Mouse (Mus musculus) CD4-positive, CD25-positive, alpha-beta regulatory T cell, adult 2 months (primary cell): ENCODE measurements around the gene Tstd2.

Experiments
- DNase-seq: peaks from one replicate; pipeline ENCODE4 v3.0.0-alpha.2; 2012; ENCODE audit warnings: low read depth, low spot score

Tstd2 gene

DNA sequence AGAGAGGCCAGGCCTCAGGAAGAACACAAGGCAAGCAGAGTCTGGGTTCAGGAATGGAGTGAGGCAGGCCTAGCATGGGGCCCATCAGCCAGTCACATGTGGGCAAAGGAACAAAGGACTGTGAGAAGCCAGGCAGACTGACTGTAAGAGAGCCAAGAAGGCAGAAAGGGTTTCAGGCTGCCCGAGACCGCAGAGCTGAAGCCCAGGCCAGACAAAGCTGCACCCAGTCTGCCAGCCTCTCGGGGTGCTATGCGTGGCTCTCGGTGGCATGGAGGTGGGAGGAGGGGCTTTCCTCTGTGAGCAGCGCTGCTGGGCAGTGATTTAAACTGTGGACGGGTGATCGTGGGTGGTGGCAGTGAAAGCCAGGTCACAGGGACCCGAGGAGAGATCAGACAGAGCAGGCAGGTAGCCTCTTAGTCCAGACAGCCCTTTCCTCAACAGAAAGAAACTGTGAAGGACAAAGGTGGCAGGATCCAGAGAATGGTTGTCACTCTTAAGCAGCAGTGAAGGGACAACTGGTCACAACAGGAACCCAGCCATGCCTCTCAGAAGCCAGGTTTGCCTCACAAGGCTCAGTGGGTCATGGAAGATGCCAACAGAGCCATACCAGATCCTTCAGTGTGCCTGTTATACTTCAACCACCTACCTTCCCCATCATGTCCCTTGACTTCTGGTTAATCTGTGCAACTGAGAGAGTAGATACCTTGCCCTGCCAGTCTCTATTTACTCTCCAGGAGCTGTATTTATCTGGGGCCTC is 53.9 kb downstream of the Tstd2 start:
- DNase-seq = no peak

DNA sequence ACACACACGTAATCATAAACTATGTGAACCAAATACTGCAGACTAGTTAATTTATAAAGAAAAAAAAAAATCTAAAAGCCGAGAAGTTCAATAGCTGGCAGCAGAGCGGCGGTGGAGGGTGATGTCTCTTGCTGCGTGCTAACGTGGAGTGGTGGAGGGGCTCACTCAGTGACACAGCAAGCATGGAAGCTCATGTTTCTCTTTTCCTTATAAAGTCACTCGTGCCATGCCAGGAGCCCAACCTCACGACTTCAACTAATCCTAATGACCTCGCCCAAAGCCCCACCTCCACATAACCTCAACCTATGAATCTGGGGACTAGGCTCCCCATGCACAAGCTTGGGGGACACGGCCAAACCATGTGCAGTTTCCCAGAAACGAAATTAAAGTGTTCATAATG is 55.9 kb downstream of the Tstd2 start:
- no peak for DNase-seq

DNA sequence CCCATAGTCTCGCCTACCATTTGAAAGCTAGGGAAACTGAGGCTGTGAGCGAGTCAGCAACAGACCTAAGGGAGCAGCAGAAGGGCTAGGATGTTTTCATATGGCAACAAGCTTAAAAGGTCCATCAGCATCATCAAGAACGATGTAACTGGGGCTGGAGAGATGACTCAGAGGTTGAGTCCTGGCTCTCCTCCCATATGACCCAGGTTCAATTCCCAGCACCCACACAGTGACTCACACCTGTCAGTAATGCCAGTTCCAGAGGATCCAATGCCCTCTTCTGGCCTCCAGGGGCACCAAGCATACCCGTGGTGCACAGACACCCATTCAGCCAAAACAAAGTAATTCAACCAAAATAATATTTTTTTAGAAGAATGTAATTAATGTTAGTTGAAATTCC is 58.2 kb downstream of the Tstd2 start:
- no peak for DNase-seq

DNA sequence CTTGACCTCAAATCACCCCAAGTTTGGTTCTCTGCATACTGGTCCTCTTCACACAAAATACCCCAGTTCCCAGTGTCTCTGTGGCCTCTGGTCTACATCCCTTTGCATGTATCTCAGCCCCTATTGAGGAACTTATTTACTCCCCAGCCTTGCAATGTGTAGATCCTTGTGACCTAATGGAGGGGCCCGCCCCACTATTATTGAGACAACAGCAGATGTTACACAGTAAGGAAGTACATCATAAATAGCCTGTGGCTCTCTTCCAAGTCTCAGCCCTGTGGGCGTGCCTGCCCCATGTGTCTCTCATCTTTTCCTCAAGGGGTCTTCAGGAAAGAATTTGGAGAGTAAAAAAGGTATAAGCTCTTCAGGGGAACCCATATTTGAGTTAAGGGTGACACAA is 61.6 kb downstream of the Tstd2 start:
- DNase-seq = no peak

DNA sequence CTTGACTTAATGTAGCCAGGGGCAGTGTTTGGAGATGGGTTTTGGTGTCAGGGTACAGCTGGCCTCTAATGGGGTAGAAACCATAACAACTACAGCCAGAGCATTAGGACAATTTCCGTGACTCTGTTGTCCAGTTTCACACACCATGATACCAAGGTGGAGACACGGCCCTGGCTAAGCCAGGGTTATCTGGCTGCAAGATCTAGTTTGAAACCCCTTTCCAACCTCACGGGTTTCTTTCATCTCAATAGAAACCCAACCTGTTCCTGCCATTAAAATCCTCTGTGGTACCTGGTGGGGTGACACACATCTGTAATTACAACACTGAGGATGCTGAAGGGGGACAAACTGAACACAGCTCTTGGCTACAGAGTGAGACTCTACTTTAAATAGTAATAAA is 62.8 kb downstream of the Tstd2 start:
- no peak for DNase-seq

DNA sequence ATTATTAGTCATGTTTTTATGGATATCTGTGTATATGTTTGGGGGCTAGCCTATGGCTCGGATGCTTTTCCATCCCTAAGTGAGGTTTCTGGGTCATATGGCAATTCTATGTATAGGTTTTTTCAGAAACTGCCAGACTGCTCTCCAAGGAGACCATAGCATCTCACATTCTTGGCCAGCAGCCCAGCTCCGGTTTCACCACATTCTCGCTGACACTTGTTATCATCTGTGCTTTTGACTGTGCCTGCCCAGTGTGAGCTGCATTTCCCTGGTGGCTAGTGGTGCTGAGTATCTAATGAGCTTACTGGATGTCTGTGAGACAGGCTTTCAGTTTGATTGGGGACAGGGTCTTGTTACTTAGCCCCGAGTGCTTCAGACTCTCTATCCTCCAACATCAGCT is 64.8 kb downstream of the Tstd2 start:
- no peak for DNase-seq

DNA sequence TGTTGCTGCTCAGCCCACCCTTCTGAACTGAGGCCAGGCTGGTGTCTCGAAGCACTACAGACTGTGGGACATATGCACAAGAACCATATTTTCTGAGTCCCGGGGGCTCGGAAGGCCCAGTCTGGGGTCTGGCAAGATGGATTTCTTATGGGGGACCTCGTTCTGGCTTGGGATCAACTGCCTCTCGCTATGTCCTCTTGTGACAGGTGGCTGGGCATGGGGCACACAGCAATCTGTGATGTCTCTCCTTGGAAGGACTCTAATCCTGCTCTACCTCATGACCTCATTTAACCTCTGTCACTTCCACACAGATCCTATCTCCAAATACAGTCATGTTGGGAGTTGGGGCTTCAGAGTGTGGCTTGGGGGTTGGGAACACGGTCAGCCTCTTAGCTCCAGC is 65.9 kb downstream of the Tstd2 start:
- no peak for DNase-seq

DNA sequence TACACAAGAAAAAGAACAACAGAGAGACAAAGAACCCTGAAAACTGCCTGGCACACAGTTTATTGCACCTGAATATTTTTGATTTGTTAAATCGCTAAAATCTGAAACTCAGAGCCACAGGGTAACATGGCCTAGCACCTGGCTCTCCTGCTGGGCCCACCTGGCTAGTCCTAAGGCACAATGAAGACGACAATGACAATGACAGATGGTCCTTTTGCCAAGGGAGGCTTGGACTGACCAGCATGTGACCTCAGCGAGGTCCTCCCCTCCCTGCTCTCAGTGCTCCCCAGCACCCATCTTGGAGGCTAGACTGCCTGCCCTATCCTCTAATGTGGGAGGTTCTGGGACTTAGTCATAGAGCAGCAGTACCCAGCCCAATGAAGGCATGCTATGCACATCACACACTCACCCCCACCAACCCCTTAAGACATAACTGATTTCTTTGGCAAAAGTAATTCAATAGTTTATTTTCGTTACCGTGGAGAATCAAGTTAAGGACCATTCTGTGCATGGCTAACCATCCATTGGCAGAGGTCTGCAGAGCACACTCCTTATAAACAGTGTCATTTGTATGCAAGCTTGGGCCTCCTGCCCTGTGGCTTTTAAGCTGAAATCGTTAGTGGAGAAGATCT is 68.5 kb downstream of the Tstd2 start:
- no peak for DNase-seq

DNA sequence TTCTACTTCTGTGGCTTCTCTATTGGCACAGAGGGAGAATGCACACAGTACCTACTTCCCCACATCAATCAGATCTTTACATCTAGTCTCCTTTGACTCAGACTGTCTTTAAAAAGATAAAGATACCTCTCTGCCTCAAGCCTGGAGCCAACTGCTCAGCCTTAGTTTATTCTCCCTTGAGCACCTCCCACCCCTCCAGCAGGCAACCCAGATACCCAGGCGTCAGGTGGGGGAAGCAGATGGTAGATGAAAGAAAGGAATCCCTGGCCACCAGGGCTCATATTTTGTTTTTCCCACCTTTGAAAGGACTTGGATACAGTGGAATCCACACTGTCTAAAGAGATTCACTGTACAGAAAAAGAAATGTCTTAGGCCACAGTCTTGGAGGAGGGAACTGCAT is 69.9 kb downstream of the Tstd2 start:
- no peak for DNase-seq

DNA sequence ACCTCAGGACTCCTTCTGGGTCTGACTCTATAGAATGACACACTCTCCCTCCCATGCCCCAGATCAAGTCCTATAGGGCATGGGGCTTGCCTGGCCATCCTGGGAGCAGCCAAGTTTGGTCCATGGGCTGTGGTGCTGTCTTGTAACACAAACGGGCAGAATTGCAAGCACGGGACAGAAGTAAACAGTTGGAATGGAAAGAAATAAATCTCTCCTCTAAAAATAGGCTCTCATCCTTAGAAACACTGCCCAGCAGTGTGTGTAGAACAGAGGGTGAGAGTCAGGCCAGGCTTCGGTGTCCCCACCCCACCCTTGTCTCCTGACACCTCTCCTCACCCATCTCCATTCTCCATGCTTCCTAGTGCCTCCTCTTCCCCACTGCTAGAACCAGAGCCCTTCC is 70.4 kb downstream of the Tstd2 start:
- no peak for DNase-seq

DNA sequence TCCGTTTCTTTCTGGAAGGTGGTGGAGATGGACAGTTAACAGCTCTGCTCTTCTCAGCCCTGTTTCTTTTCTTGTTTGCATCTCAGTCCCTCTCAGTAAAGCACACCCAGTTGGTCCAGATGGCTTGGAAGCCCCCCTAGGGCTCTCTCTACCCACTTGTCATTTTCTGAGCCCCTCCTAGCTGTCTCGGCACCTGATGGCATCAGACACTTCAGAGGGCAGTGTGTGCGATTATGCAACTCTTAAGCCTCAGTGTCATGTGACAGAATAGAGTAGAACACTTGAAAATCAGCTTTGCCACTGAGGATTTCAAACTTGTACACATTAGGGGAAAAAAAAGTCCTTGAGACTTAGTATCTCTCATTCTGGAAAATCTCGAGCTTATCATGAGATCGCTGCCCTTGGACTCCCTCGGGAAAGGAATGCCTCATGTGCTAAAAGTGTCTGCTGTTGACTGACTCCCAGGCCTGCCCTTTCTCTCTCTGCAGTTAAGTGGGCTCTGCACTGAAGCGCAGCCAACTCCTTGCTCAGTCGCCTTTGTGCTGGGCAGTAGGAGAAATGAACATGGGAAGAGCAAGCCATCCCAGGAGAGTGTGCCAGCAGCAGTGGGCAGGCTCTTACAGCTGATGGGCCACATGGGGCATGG is 72.7 kb downstream of the Tstd2 start:
- DNase-seq = no peak

DNA sequence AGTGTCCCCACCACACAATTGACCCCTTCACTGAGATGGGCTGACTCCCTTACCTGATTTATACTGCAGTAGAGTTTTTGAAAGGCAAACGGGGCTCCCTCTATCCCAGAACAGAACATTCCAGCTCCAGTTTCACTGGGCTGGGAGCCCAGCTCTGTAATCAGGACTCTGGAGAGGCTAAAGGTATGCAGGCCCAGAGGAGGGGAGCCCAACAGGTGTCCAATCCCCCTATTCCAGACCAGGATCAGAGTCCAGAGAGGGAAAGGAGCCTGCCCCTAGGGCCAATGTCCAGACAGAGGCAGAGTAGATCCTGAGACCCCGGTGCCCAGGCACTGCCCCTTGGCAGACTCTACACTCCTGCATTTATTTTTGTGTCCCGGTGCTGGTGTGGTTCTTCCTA is 73.5 kb downstream of the Tstd2 start:
- DNase-seq = no peak
